Mouse (Mus musculus): Measurements from ENCODE around the gene Pi4kb.
A peak's percentile ranks its signal among the peaks of the same experiment; 100 is the strongest.
"Not testable (repeated sequence)": the region's sequence is repeated elsewhere in the genome, so short reads cannot be mapped to it uniquely, and the experiment has no call there.

Gene Pi4kb

DNA sequence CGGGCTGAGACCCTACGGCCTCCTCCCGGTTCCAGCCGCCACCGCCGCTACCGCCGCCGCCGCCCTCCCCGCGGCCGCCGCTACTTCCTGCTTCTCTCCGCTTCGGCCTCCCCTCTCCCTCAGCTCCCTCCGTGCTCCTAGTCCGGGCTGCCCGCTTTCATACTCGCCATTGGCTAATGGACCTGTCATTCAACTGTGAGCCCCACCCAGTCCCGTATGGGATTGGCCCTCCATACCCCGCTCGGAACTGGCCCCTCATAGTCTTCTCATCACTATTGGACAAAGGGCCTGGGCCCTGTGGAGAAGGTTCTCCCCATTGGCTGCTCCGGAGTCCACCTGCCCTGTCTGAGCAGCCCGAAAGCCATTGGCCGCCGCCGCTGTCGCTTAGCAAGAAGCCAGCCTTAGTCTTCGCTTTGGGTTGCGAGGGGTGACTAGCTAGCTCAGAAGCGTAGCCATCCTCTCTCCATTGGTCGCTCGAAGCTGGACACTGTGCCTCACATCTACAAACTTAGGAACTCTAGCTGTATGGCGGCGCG is 40.9 kb downstream of the Pi4kb start, which contains the start of gene Zfp687:
TSS of gene Zfp687 (minus strand) at position 112 of the 536 bp plus-strand sequence.
- DNase-seq (ENCODE audit: low spot score): peak; percentile 99

- DNase-seq (ENCODE audit: low spot score): peak; percentile 92
Observed at GRCm38 (mm10) chr3:95015891-95016531, 41.5 kb downstream of the Pi4kb start.

DNA sequence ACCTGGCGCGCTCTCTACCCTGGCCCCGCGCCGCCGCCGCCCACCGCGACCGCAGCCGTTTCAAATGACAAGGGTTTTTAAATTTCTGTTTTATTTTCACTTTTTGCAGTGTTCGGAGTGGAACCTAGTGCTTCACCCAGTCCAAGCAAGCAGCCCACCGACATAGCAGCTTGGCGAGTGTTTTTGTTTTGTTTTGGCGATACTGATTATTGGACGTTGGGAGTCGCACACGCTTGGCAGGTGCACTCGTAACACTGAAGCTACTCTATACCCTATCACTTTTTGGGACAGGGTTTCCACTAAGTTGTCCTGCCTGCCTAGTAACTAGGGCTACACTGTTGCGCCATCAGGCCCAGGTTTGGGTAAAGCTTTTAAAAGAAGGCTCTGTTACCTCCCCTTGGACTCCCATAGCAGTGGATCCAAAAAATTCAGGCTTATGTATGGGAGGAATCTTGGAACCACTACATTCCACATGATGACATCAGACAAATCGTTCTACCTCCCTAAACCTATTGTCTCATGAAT is 42.1 kb downstream of the Pi4kb start:
- DNase-seq (ENCODE audit: low spot score): no peak

- DNase-seq (ENCODE audit: low spot score): no peak
Observed at GRCm38 (mm10) chr3:95018741-95019140, 44.2 kb downstream of the Pi4kb start.

DNA sequence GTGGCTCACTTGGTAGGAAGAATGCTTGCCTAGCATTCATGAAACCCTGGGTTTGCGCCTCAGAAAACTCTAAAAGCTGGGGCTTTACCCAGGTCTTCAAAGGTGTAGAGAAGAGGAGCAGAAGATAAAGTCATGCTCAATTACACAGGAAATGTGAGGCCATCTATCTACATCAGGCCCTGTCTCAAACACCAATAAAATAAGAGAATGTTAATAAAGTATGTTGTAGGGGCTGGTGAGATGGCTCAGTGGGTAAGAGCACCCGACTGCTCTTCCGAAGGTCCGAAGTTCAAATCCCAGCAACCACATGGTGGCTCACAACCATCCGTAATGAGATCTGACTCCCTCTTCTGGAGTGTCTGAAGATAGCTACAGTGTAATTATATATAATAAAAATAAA is 46.4 kb downstream of the Pi4kb start:
- not testable (repeated sequence) for DNase-seq (ENCODE audit: low spot score)

GRCm38 (mm10) chr3:95024551-95024950 is 50.0 kb downstream of the Pi4kb start:
- no peak for DNase-seq (ENCODE audit: low spot score)

GRCm38 (mm10) chr3:95025202-95025601 is 50.7 kb downstream of the Pi4kb start:
- no peak for DNase-seq (ENCODE audit: low spot score)

DNA sequence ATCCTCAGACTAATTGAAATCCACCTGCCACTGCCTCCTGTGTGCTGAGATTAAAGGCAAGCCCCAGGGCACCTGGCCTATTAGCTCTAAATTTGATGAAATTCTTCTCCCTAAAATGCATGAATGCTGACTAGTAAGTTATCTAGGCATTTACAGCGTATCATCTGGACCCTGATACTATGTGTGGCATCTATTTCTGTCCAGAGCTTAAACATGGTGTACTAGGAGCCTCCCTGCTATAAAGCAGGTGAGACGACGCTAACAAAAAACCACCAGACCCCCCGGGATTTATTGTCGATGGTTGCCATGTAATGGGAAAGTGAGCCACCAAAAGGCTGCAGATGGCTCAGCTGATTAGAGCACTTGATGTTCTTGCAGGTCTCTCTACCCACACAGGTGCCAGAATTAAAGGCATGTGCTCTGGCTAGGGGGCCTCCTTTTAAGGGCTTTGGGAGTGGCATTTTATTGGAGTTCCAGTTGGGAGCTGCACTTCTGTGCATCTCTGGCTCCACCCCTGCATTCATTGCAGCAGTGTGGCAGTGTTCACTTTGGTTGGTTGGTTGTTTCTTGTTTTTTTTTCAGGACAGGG is 52.6 kb downstream of the Pi4kb start:
- no peak for DNase-seq (ENCODE audit: low spot score)

- peak; percentile 51 for DNase-seq (ENCODE audit: low spot score)
Observed at GRCm38 (mm10) chr3:95027701-95028100, 53.2 kb downstream of the Pi4kb start.

DNA sequence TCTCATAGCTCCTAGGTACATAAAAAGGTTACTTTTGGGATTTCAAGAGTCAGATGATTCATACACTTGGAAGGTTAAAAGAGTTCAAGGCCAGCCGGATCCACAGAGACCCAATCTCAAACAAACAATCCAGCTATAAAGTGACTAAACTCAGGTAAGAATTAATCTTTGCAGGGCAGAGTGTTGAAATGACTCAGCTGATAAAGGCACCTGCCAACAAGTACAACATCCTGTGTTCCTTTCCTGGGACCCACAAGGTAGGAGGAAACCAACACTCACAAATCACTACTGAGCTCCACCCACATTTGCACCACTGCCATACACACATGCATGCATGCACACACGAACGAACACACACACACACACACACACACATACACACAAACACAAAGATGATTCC is 54.1 kb downstream of the Pi4kb start:
- no peak for DNase-seq (ENCODE audit: low spot score)

- not testable (repeated sequence) for DNase-seq (ENCODE audit: low spot score)
Observed at GRCm38 (mm10) chr3:95029291-95029827, 54.8 kb downstream of the Pi4kb start.

- no peak for DNase-seq (ENCODE audit: low spot score)
Observed at GRCm38 (mm10) chr3:95029953-95030352, 55.4 kb downstream of the Pi4kb start.

DNA sequence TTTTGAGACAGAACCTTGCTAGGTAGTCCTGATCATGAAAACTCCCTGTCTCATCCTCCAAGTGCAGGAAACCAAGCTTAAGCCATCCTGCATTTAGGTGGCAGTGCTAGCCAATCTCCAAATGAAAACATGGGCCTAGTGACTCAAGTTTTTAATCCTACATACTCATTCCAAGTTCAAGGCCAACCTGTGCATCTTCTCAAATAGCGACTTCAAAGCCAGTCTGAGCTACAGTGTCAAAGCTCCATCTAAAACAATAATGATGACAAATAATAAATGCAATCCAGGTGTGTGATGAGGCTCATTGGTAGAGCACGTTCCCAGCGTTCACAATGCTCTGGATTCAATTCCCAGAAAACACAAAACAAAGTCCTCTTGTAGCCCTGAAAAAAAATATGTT is 67.1 kb downstream of the Pi4kb start:
- peak; percentile 29 for DNase-seq (ENCODE audit: low spot score)

- DNase-seq (ENCODE audit: low spot score): peak; percentile 97
Observed at GRCm38 (mm10) chr3:95042166-95042837, 67.8 kb downstream of the Pi4kb start, which contains the start of gene Psmd4. Gene Psmd4 (minus strand): TSS chr3:95042614.

DNA sequence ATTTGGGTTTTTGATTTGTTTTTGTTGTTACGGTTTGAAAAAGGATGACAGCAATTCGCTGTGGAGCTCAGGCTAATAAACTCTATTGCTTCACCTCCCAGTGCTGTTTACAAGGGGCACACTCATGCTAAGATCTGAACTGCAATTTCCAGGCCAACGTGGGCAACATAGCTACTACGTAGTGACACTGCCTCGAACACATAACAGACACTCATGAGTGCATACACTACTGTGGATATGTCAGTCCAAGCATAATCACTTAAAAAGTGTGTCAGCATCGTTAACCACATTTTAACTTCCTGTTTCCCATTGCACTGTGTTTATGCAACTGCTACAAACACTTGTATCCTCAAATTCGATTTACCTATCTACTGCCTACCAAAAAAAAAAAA is 68.3 kb downstream of the Pi4kb start:
- no peak for DNase-seq (ENCODE audit: low spot score)

DNA sequence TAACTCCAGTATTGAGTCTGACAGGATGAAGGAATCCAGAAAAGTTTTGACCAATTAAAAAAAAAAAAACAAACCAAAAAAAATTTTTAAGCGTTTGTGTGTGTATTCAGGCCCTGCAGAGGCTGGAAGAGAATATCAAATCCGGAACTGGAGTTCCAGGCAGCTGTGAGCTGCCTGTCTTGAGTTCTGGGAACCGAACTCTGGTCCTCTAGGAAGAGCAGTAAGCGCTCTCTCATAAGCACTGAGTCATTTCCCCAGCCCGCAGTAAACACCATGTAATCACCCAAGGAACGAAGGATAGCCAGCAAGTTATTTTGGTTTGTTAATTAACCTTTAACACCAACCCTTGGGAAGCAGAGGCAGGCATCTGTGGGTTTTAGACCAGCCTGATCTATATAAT is 68.7 kb downstream of the Pi4kb start:
- DNase-seq (ENCODE audit: low spot score): no peak

DNA sequence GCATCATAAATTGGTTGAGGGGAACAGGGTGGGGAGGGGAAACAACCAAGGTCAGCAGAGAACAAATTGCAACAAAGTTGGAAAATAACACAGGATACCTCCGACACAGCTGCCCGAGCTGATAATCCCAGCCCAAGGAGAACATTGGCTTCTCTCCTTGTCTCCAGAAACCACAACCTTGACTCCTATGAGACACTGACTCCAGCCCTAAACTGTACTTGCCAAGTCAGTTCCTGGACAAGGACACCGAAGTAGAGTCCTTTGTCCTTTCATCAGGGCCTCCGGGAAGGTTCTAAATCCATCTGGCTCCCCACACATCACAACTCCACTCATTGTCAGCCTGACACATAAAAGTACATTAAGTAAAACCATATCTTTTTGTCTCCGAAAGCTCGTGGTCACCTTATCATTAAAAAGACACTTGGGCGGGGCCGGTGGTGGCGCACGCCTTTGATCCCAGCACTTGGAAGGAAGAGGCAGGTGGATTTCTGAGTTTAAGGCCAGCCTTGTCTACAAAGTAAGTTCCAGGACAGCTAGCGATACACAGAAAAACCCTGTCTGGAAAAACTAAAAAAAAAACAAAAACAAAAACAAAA is 72.0 kb downstream of the Pi4kb start:
- no peak for DNase-seq (ENCODE audit: low spot score)

DNA sequence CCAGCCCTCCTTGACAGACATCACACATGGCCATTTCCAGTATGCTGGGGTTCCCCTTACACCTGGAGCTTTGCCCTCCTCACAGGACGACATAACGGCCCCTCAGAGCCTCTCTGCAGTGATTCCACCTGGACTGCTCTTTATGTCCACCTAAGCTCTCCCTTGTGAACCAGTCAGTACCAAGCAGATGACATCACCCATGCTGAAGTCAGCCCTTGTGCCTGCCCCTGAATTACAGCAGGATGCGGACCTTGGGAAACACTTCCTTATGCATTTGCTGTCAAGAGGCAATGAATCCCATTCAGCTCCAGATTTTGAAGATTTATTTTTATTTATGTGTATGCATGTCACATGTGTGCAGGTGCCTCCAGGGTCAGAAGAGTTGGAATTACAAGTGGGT is 73.4 kb downstream of the Pi4kb start:
- DNase-seq (ENCODE audit: low spot score): no peak

GRCm38 (mm10) chr3:95052959-95053358 is 78.4 kb downstream of the Pi4kb start:
- peak; percentile 73 for DNase-seq (ENCODE audit: low spot score)

DNA sequence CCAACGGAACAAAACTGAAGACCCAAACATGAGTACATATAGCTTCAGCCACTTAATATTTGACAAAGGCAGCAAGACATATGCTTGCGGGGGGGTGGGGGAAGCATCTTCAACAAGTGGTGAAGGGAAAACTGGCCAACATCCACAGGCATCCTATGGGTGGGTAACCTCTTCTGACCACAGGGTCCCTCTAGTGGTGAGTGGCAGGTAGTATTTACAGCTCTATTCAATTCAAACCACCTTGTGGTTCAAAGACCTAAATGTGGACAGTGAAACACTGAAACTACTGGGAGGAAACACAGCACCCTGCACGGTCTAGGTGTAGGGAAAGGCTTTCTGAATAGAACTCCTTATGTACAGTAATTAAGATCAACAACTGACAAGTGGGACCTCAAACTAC is 79.2 kb downstream of the Pi4kb start:
- DNase-seq (ENCODE audit: low spot score): peak; percentile 81

- DNase-seq (ENCODE audit: low spot score): peak; percentile 79
Observed at GRCm38 (mm10) chr3:95054481-95055260, 80.1 kb downstream of the Pi4kb start.
